Mouse (Mus musculus): ENCODE data around the gene Ip6k1.
A peak's percentile ranks its signal among the peaks of the same experiment; 100 is the strongest.

The Ip6k1 gene

DNA sequence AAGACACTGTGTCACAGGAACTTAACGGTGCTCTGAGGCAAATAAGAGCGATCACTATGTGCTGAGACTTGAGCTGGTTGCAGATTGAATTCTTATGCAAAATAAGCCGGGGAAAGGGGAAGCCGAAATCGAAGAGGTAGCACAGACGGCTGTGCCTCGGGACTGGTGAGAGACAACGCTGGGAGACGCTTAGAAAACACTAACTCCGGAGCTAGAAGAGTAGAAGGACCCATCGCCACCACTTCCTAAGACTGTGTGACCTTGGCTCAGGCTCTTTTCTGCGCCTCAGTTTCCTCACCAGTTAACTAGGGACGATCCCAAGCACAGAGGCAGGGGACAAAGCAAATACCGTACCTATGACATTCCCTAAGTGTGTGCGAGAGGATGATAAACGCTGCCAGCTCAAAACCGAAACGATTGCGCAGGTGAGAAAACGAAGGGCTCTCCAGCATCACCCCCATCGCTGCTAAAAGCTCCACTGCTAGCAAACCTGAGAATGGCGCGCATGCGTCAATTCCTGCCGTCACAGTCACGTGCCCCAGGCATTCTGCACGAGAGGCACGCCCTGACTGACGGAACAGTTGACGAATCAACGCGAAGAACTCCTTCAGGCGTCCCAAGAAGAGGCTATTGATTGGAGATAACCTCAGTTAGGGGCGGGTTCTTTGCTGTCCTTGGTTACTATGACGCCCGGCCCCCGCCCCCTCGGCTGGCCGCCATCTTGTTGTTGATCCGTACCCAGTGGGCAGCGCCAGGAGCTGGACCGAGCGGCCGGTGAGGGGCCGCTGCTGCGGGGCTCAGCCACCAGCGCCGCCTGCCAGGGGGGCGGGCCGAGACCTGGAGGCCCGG is at the start of gene Ip6k1:
TSS of gene Ip6k1 (plus strand) at position 580 of the 849 bp plus-strand sequence.
- DNase-seq (ENCODE audit: low read depth in 2 of 2, low spot score in 2 of 2): peak; percentile 99

DNA sequence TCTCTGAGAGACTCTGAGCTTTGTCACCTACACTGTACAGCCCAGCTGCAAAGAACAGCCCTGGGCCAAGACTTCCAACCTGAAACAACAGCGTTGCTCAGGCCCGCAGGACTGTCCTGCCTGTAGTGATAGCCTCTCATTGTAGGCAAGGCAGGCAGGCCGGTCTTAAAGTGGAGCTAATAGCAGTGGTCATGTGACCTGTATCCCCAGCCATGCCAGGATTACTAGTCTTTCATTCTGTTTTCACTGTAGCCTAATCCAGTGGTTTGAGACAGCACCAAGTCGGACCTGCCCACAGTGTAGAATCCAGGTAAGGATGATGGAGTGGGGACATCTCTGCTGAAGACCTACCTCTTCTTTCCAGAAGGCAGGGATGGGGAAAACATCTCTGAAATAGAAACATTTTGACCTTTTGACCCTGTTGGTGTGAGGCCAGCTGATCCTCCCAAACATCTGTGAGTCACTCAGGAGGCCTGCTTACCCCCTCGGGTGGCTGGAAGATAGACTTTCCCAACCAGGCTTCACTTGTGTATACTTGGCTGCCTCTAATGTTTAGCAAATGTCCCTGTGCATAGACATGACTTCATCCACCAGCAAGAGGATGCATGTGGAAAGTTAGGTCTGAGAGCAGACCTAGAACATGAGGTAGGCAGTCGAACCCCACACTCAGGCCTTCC is 46.5 kb upstream of the Ip6k1 start:
- no peak for DNase-seq (ENCODE audit: low read depth in 2 of 2, low spot score in 2 of 2)

DNA sequence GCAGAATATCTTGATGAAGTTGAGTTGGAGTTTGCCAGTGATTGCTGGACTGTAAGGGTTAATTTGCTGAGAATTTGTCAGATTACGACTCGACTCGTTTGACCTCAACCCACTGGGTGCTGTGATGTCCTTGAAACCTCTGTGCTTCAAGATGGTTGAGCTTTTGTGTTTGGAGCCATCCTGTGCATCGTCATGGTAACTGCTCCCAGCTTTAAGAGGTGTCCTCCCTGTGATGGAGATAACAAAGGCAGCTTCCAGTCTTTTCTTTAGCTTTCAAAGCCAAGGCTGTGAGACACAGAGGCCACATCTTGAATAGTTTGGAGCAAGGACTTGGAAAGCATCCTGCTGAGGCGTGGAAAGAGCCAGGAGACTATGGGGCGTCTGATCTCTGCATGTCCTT is 45.2 kb upstream of the Ip6k1 start:
- DNase-seq (ENCODE audit: low read depth in 2 of 2, low spot score in 2 of 2): no peak

DNA sequence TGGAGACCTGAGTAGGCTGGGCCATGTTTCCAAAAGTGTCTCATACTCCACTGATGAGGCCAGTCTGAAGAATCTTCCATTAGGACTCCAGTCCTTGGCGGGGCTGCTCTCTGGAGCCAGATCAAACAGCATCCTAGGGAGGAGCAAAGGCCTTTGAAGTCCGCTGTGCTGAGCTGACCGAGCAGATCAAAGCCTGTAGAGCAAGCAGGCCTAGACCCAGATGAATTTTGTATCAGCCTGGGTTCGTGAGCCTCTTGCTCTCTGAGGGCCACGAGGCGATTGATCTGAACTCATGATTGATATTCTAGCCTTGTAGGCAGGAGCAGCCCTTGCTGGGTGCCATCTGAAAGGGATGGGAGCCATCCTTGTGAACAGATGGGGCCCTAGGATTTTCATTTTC is 42.4 kb upstream of the Ip6k1 start:
- DNase-seq (ENCODE audit: low read depth in 2 of 2, low spot score in 2 of 2): no peak

DNA sequence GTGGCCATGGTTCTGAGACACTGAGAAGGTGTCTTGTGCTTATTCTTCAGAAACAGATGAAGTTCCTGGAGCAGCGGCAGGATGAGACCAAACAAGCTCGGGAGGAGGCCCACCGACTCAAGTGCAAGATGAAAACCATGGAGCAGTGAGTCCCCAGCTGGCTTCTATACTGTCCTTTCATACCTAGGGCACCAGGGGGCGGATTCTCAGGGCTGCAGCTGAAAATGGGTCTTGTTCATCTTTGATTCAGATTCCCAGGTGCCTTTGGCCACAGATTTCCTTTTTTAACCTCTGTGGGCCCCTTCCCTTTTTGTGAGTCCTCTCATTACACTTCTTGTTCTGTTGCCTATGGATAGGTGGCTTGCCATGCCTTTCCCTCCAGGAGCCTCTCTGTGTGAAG is 41.4 kb upstream of the Ip6k1 start:
- no peak for DNase-seq (ENCODE audit: low read depth in 2 of 2, low spot score in 2 of 2)

DNA sequence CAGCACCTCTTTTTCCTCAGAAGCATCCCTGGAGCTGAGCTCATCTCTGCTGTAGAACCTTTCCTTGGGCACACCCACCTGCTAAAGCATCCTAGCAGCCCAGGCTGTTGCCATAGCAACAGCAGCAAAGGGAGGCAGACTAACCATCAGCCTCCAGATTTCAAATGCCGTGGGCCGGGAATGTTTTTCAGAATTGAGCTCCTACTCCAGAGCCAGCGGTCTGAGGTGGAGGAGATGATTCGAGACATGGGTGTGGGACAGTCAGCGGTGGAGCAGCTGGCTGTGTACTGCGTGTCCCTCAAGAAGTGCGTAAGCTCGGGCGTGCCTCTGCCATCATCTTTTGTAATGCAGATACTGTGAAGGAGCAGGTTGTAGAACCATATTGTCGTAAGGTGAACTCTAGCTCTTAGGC is 40.9 kb upstream of the Ip6k1 start:
- no peak for DNase-seq (ENCODE audit: low read depth in 2 of 2, low spot score in 2 of 2)

DNA sequence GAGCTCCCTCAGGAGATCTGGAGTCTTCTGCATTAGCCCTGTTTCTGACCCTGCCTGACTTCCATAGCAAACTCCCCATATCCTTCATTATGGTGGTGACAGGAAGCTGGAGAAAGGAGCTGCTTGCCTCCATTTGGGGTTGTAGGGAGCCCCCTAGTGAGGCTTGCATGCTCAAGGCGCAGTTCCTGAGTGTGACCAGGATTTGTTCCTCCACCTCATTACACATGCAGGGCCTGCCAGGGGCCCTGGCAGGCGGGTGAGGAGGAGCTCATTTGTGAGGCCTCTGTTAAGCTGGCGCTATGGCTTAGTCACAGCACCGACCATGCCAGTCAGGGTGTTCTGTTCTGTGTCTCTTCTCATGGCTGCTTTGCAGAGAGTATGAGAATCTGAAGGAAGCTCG is 40.4 kb upstream of the Ip6k1 start:
- DNase-seq (ENCODE audit: low read depth in 2 of 2, low spot score in 2 of 2): no peak

DNA sequence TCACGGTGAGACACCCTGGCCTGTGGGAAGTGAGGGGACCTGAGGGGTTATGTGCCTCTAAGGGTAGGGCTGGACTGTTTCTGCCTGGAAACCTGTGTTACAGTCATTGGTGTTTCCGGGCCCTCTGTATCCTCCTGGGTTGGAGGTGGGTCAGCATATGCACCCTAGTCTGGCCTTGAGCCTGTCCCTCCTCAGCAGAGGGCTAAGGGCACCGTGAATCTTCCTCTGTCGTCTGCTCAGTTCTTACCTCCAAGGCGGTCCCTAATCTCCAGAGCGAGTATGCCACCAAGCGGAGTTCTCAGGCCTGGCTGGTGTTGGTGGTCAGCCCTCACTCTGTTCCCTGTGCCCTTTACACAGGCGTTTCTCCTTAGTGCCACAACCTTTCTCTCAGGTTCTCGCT is 39.4 kb upstream of the Ip6k1 start:
- DNase-seq (ENCODE audit: low read depth in 2 of 2, low spot score in 2 of 2): no peak

DNA sequence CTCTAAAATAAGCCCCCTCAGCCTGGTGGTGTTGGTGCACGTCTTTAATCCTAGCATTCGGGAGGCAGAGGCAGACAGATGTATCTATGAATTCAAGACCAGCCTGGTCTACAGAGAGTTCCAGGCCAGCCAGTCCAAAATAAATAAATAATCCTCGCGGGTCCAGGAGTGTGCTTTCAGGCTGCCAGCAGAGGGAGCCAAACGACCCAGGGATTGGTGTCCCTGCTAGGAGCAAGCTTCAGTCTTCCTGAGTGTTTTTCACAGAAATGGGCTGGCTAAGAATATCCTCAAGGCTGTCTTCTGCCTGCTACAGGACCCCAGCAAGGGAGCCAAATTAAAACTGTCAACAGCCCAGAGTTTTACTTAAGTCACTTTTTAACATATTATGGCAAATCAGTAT is 38.6 kb upstream of the Ip6k1 start:
- DNase-seq (ENCODE audit: low read depth in 2 of 2, low spot score in 2 of 2): peak; percentile 62 to 68

DNA sequence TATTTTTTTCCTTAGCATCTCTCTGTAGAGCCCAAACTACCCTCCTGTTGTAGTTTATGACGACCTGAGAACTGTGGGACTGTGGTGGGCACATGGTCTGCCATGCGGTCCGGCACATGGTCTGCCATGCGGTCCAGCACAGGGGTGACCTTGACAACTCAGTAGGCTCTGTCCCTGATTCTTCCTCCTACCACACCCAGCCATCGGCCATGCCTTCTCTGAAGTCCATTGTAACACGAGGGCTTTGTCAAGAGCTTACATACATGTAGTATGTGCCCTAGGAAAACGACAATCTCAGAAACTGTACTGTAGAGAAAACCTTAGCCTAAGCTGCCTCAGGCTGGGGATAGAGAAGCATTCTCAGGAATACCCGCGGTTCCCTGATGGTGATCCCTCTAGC is 37.6 kb upstream of the Ip6k1 start:
- no peak for DNase-seq (ENCODE audit: low read depth in 2 of 2, low spot score in 2 of 2)

DNA sequence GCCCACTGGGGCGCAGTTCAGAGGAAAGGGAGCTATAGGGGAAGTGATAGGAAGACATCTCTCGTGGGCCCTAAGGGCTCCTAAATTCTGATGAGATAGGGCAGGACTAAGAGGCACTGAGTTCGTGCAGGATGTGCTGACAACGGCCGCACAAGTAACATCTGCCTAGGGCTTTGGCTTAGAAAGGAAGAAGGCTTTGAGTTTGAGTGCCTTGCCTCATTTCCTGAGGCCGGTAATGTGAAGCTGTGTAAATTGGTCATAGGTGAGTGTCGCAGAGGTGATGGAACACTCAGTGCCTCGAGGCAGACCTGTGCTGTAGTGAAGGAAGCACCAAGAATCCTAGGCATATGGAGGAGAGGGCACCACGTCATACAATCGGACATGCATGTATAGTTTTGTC is 35.6 kb upstream of the Ip6k1 start:
- DNase-seq (ENCODE audit: low read depth in 2 of 2, low spot score in 2 of 2): no peak

DNA sequence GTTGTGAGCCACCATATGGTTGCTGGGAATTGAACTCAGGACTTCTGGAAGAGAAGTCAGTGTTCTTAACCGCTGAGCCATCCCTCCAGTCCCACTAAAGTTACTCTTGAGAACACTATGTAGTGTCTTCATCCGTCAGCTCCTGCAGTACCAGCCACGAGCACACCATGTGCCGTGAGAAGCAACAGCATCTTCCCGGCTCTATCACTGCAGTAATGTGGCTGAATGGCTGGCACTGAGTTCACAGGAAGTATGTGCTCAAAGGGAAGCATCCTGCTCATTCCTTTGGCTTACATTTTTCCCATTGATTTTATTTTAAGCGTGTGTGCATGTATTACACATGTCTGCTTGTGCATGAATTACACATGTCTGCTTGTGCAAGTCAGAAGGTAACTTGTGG is 34.9 kb upstream of the Ip6k1 start:
- no peak for DNase-seq (ENCODE audit: low read depth in 2 of 2, low spot score in 2 of 2)

DNA sequence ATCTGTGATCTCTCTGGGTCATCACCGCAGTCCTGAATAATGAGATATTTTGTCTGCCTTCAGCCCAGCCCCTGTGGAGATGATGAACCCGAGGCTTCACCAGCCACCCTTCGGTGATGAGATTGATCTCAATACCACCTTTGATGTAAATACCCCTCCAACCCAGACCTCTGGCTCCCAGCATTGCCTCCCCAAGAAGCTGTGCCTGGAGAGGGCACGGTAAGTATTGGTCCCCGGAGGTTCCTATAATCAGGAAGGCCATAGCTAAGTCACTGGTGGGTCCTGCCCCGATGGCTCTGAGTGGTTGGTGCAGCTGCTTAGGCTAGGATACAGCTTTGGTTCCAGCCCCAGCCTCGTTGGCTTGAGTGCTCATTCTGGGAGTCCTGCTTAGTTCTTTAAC is 33.8 kb upstream of the Ip6k1 start:
- no peak for DNase-seq (ENCODE audit: low read depth in 2 of 2, low spot score in 2 of 2)

DNA sequence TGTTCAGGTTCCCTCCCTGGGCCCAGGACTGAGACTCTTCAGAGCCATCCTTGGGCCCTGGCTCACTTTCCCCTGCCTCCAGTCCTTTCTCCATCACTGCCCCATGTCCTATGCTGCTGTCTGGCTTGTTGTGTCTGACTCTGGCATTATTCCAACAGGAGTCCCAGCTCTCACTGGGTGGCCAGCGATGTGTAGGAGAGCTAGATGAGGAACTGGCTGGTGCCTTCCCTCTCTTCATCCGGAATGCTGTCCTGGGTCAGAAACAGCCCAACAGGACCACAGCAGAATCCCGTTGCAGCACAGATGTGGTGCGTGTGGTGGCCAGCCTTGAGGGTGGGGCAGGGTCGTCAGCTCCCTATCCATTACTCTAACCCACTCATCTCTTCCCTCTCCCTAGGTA is 32.0 kb upstream of the Ip6k1 start:
- DNase-seq (ENCODE audit: low read depth in 2 of 2, low spot score in 2 of 2): no peak

DNA sequence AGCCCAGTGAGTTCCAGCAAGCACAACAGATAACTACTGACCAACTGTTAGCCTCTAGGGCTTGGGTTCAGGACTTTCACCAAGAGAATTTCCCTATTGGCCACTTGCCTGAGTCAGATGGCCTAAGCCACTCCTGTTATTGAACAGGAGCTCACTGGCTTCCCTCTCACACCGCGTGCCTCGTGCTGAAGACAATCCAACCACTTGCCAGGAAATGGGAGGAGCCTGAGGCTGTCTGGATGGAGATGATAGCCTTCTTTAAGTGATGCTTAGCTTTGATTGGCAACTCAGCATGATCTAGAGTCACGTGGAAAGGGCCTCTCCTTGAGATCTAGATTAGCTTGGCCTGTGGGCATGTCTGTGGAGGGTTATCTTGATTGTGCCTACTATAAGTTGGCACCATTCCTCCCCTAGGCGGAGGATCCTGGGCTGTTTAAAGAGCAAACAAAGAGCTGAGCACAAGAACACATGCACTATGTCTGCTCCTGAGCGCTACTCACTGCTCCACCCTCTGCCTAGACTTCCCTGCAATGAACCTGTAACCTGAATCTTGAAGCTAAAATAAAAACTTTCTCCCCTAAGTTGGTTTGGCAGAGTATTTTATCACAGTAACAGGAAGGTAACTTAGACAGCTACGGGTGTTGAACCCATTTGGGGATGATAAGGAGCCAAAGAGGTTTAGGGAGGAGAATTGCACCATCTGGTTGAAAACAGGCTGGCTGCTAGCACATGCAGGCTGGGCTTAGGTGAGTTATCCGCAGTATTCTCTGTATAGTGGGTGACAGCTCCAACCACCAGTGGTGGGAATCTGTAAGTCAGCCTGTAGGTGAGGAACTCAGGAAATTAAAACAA is 30.4 kb upstream of the Ip6k1 start:
- DNase-seq (ENCODE audit: low read depth in 2 of 2, low spot score in 2 of 2): no peak

DNA sequence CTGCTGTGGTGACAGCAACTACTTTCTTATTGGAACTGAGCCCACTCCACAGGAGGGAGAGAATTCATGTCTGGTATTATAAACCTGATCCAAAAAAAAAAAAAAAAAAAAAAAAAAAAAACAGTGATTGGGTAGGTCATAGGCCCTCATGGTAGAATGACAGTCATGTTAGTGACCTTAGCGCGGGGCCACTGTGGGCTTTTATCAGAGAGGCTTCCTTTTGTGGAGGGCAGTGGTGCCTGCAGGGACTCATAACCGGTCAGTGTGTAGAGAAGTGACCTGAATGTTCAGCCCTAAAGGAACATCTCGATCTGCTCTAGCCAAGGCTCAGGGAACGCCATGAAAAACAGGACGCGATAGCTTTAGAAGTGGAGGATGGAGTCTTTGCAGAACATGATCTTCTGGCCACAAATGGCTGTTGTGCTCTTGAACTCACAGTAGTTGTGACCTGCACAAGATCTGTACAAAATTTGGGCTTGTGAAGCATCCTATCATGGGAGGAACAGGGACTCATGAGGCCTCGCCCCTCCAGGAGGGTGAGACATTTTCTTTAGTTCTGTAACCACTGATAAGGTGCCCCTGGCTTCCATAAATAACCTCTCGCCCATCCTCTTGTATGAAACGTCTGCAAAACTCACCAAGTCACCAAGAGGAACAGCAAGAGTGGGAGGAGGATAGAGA is 27.7 kb upstream of the Ip6k1 start:
- no peak for DNase-seq (ENCODE audit: low read depth in 2 of 2, low spot score in 2 of 2)

DNA sequence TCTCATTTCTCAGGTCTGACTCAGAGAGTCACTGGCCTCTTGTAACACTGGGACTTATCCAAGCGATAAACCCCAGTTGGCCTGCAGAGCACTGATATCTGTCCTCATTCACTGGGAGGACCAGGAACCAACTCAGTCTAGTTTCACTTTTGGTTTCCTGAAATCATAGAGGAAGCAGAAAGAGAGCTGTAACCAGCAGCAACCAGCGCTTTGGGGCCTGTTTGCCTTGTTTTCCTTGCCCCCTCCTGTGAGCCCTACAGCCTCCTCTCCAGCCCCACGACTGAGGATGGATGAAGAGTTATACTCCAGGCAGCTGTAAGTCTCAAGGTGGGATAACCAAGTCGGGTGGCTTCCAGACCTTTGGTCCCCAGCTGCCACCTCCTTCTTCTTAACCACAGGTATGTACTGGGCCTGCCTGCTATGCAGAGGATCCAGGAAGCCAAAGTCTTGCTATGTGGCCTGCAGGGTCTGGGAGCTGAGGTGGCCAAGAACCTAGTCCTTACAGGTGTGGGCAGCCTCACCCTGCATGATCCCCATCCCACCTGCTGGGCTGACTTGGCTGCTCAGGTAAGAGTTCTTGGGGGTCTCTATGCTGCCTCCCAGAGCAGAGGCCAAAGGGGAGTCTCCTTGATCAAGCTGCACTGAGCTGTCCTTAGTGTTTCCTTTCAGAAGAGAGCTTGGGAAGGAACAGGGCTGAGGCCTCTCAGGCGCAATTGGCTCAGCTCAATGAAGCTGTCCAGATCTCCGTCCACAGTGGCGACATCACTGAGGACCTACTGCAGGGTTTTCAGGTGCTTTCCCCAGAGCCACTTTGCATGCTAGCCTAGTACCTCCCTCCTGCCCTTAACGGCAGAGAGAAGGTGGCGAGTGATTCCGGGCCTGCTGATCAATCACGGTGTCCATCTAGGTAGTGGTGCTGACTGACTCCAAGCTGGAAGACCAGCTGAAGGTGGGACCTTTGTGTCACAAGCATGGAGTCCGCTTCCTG is 26.6 kb upstream of the Ip6k1 start, which contains the start of gene Uba7:
TSS of gene Uba7 (plus strand) at position 107 of the 988 bp plus-strand sequence.
- peak in 1 of 2 experiments; percentile 42 for DNase-seq (ENCODE audit: low read depth in 2 of 2, low spot score in 2 of 2)

DNA sequence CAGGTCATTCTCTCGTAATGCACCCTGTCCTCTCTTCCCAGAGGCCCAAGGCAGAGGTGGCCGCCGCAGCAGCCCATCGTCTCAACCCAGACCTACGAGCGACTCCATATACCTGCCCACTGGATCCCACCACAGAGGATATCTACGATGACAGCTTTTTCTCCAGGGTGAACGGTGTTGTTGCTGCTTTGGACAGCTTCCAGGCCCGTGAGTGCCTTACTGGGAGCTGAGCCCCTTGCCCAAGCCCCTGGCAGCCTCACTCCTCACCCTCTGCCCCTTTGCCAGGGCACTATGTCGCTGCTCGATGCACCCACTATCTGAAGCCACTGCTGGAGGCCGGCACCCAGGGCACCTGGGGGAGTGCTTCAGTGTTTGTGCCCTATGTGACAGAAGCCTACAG is 23.5 kb upstream of the Ip6k1 start:
- no peak for DNase-seq (ENCODE audit: low read depth in 2 of 2, low spot score in 2 of 2)

DNA sequence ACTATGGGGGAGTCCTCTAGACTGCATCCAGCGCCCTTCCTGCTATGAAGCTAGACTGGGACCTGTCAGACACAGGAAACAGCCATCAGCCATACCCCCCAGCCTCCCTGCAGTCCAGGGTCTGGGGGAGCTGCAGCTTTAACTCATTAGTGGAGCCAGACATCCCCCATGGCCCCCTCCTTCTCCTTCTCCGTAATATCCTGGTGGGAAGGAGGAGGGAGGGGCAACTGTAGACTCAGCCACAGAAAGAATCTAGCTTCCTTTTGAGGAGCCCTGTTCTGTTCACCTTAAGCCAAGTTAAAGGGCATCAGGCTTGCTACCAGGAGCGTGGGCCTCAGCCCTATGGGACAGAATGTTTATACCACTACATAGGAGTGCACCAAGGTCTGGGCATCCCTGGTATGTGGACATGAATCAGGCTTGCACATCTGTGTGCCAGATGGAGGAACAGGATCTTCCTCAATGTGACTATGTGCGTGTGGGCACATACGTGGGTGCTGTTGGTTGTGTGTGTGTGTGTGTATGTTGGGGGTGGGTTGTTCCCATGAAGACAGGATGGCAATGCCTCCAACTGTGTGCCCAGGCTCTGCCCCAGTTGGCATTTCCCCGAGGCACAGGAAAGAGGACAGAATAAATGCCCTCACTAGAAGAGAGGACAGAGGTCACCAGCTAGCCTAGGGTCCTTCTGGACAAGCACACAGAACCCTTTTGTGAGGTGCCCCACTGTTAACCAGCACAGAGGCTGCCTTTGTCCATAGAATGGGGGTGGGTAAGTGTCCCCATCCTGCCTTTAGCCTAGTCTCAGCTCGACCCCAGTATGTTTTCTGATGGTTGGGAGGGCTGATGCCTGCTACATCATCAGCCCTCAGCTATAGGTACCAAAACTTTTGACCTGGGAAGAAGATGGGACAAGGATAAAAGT is 20.4 kb upstream of the Ip6k1 start:
- DNase-seq (ENCODE audit: low read depth in 2 of 2, low spot score in 2 of 2): no peak
